Comparison of ENCODE assay signal across 13 mouse cellular contexts in the genomic region with DNA sequence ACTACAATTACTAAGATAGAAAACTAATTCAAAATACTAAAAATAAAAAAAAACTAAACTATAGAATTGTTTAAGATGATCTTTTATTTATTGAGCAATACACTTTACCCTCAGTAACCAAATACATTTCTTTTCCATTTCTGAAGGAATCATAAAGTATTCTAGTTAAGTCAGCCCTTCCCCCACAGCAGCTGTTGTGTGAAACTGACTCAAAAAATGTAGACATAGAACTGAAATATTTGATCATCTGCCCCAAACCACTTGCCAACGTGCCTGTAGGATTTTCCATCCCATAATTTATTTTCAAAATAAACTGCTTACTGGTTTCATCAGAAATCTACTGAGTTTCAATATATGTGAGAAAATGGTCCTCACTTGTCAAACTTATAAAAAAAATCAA. TPM values are rescaled to one million over a fixed set of nuclear protein-coding genes. Genes with fewer than 3 reads are reported as not detected.
DNase-seq lines count a peak whose midpoint lies in the region; ATAC-seq lines count a peak whose summit lies in the region.
"Had no signal": no experiment of that assay in that cellular context is flagged by ENCODE, and none has a peak within 500 bp of the region (broad histone marks: within the 10 kb centered on the region; RNA-seq: fewer than 3 reads in every experiment).

No protein-coding gene starts in this region.

- H3K4me2 ChIP-seq in forebrain, embryonic 13.5 days, result no peak overlapping the region
- H3K4me2 ChIP-seq in forebrain, embryonic 11.5 days (ENCODE audit: low read depth, low read length, severe bottlenecking), result no peak overlapping the region

- H3K9ac ChIP-seq in forebrain, embryonic 13.5 days, result no peak overlapping the region
- H3K9ac ChIP-seq in forebrain, embryonic 11.5 days (ENCODE audit: low read length), result no peak overlapping the region

- 73% methylated on average over 1 of the region's 1 CpGs for WGBS in forebrain, embryonic 13.5 days
- WGBS in forebrain, embryonic 11.5 days, result 84% methylated on average over 1 of the region's 1 CpGs

- no peak overlapping the region for H3K4me3 ChIP-seq in forebrain, embryonic 13.5 days
- no peak overlapping the region for H3K4me3 ChIP-seq in forebrain, embryonic 11.5 days (ENCODE audit: low read depth, low read length)

- H3K27ac ChIP-seq in forebrain, embryonic 13.5 days, result peak overlapping the region; percentile 65; the same call in 1 of the 2 replicates
- H3K27ac ChIP-seq in forebrain, embryonic 11.5 days (ENCODE audit: low read depth, low read length), result no peak overlapping the region
- H3K27ac ChIP-seq: stomach, postnatal 0 days had no signal

- H3K9me3 ChIP-seq in forebrain, embryonic 13.5 days (replicated peaks), result no peaks in the 10 kb centered on the region
- H3K9me3 ChIP-seq in forebrain, embryonic 11.5 days (ENCODE audit: control insufficient read depth, low read length), result no peaks in the 10 kb centered on the region; the same call in 1 of the 2 replicates

- peaks cover 41% of the 10 kb centered on the region for H3K4me1 ChIP-seq in forebrain, embryonic 13.5 days
- peaks cover 2% of the 10 kb centered on the region; the same call in 1 of the 2 replicates for H3K4me1 ChIP-seq in forebrain, embryonic 11.5 days (replicated peaks; ENCODE audit: control insufficient read depth, insufficient read depth, low read length)

- no peak for ATAC-seq in forebrain, embryonic 13.5 days
- ATAC-seq in forebrain, embryonic 11.5 days (replicated peaks; ENCODE audit: low FRiP score), result no peak
- ATAC-seq in erythroid progenitor cell, adult 5-6 weeks (replicated peaks; ENCODE audit: low FRiP score, poor library complexity, severe bottlenecking), result no peak
- ATAC-seq: midbrain, embryonic 16.5 days; Patski had no signal

- no peaks in the 10 kb centered on the region for H3K36me3 ChIP-seq in forebrain, embryonic 13.5 days (ENCODE audit: poor library complexity, severe bottlenecking)
- no peaks in the 10 kb centered on the region for H3K36me3 ChIP-seq in forebrain, embryonic 11.5 days (ENCODE audit: control insufficient read depth, insufficient read depth, low read length)

- DNase-seq in forebrain, embryonic 11.5 days (ENCODE audit: low spot score), result no peak
- DNase-seq in brain, adult 2 months (ENCODE audit: low read depth, low spot score), result peak; percentile 86
- peak; percentile 60 for DNase-seq in layer of hippocampus, adult 9-10 months (ENCODE audit: low spot score)
- peak; percentile 86 to 93 for DNase-seq in right cerebral cortex, adult 2 months (ENCODE audit: low spot score in 2 of 2)
- no peak for DNase-seq in embryo, embryonic 10.5 days (ENCODE audit: low spot score)
- DNase-seq in MN1 (ENCODE audit: low spot score), result no peak
- DNase-seq: heart, postnatal 14 days; lung, postnatal 4 days had no signal

- H3K27me3 ChIP-seq in forebrain, embryonic 13.5 days, result no peaks in the 10 kb centered on the region
- H3K27me3 ChIP-seq in forebrain, embryonic 11.5 days (ENCODE audit: control insufficient read depth, insufficient read depth, low read length), result no peaks in the 10 kb centered on the region
- H3K27me3 ChIP-seq: Patski had no signal

RNA-seq across cellular contexts. Expression of a gene that starts 36.4 kb away (rescaled TPM):
- polyA plus RNA-seq in forebrain, embryonic 13.5 days (2015; fragmentation: Nextera tagmentation; extraction: Ambion mirVana), result 7.5 and 7.7 TPM in 2 replicates
- 8.5 and 9.3 TPM in 2 replicates for polyA plus RNA-seq in forebrain, embryonic 11.5 days (2014; fragmentation: Nextera tagmentation; extraction: Ambion mirVana)
- 2.1 and 7.6 TPM in 2 replicates for total RNA-seq in erythroid progenitor cell, adult 5-6 weeks (2015; ENCODE audit: low replicate concordance)
- 0.38 and 2.8 TPM in 2 replicates for total RNA-seq in erythroid progenitor cell, adult 5-6 weeks (2017; ENCODE audit: low replicate concordance)

Comparison
In these comparisons a context has a peak if more than half of its experiments do, and no peak if none do; other contexts are left out.
1. DNase-seq: peak in brain, adult 2 months (single experiment), layer of hippocampus, adult 9-10 months (single experiment) and right cerebral cortex, adult 2 months (2 of 2); none in forebrain, embryonic 11.5 days (single experiment), embryo, embryonic 10.5 days (single experiment) and MN1 (single experiment).